In genomic region chr11:105270155-105270554, GRCm38 (mm10) we compare ENCODE assay signal across 8 mouse cellular contexts. TPM values are rescaled to one million over a fixed set of nuclear protein-coding genes. Genes with fewer than 3 reads are reported as not detected.
A peak's percentile ranks its signal among the peaks of the same experiment; 100 is the strongest.
DNase-seq lines count a peak whose midpoint lies in the region; ATAC-seq and TF ChIP-seq lines count a peak whose summit lies in the region.

No protein-coding gene starts in this region.

- no peaks in the 10 kb centered on the region for H3K27me3 ChIP-seq in forebrain, embryonic 11.5 days (ENCODE audit: control insufficient read depth, insufficient read depth, low read length)
- H3K27me3 ChIP-seq in forebrain, embryonic 10.5 days (ENCODE audit: poor library complexity, severe bottlenecking), result no peaks in the 10 kb centered on the region
- H3K27me3 ChIP-seq in heart, postnatal 0 days (ENCODE audit: control insufficient read depth, insufficient read depth, low read length), result no peaks in the 10 kb centered on the region
- no peaks in the 10 kb centered on the region for H3K27me3 ChIP-seq in limb, embryonic 12.5 days
- H3K27me3 ChIP-seq in stomach, postnatal 0 days (ENCODE audit: control insufficient read depth, insufficient read depth, low read length), result no peaks in the 10 kb centered on the region

- H3K4me2 ChIP-seq in forebrain, embryonic 11.5 days (ENCODE audit: low read depth, low read length, severe bottlenecking), result no peak overlapping the region
- no peak overlapping the region for H3K4me2 ChIP-seq in heart, postnatal 0 days (ENCODE audit: low read depth, low read length)
- no peak overlapping the region for H3K4me2 ChIP-seq in limb, embryonic 12.5 days
- H3K4me2 ChIP-seq in stomach, postnatal 0 days (replicated peaks; ENCODE audit: low read depth), result no peak overlapping the region

- TF ChIP-seq EP300 in heart, postnatal 0 days (IDR thresholded peaks at IDR 0.05; ENCODE audit: low read depth), result no peak
- no peak for TF ChIP-seq EP300 in stomach, postnatal 0 days (optimal IDR thresholded peaks at IDR 0.05)

- 16% methylated on average over 2 of the region's 2 CpGs for WGBS in forebrain, embryonic 11.5 days
- WGBS in forebrain, embryonic 10.5 days, result 25% methylated on average over 2 of the region's 2 CpGs
- WGBS in heart, postnatal 0 days, result 19% methylated on average over 2 of the region's 2 CpGs
- WGBS in limb, embryonic 12.5 days, result 16% methylated on average over 2 of the region's 2 CpGs
- 24% methylated on average over 2 of the region's 2 CpGs for WGBS in stomach, postnatal 0 days

- peak; percentile 73 for TF ChIP-seq CTCF in heart, postnatal 0 days (IDR thresholded peaks at IDR 0.05; ENCODE audit: low read depth)
- peak; percentile 80 for TF ChIP-seq CTCF in stomach, postnatal 0 days (IDR thresholded peaks at IDR 0.05; ENCODE audit: low read depth)

- H3K9ac ChIP-seq in forebrain, embryonic 11.5 days (ENCODE audit: low read length), result no peak overlapping the region
- no peak overlapping the region for H3K9ac ChIP-seq in heart, postnatal 0 days (replicated peaks; ENCODE audit: low read depth, low read length)
- H3K9ac ChIP-seq in limb, embryonic 12.5 days (replicated peaks), result no peak overlapping the region
- no peak overlapping the region for H3K9ac ChIP-seq in stomach, postnatal 0 days (ENCODE audit: low read length)

- H3K27ac ChIP-seq in forebrain, embryonic 11.5 days (ENCODE audit: low read depth, low read length), result no peak overlapping the region
- H3K27ac ChIP-seq in forebrain, embryonic 10.5 days, result no peak overlapping the region
- no peak overlapping the region for H3K27ac ChIP-seq in heart, postnatal 0 days (ENCODE audit: low read depth)
- H3K27ac ChIP-seq in limb, embryonic 12.5 days, result no peak overlapping the region
- no peak overlapping the region for H3K27ac ChIP-seq in stomach, postnatal 0 days (replicated peaks)

- no peak for ATAC-seq in forebrain, embryonic 11.5 days (replicated peaks; ENCODE audit: low FRiP score)
- peak; percentile 44; the same call in 1 of the 2 replicates for ATAC-seq in heart, postnatal 0 days (ENCODE audit: insufficient read depth, low read depth)
- 0 out of 2 replicates have a peak, but pooled peaks have one; percentile 15 for ATAC-seq in limb, embryonic 12.5 days (ENCODE audit: insufficient number of reproducible peaks, insufficient read depth, low FRiP score, low TSS enrichment, low read depth)
- no peak; the same call in 1 of the 2 replicates for ATAC-seq in stomach, postnatal 0 days (ENCODE audit: low FRiP score, low TSS enrichment)

- no peak overlapping the region for H3K4me3 ChIP-seq in forebrain, embryonic 11.5 days (ENCODE audit: low read depth, low read length)
- no peak overlapping the region for H3K4me3 ChIP-seq in forebrain, embryonic 10.5 days
- H3K4me3 ChIP-seq in heart, postnatal 0 days (ENCODE audit: low read depth, low read length), result no peak overlapping the region
- H3K4me3 ChIP-seq in limb, embryonic 12.5 days (replicated peaks), result no peak overlapping the region
- no peak overlapping the region for H3K4me3 ChIP-seq in stomach, postnatal 0 days (ENCODE audit: low read depth, low read length)

- no peaks in the 10 kb centered on the region for H3K4me1 ChIP-seq in forebrain, embryonic 11.5 days (replicated peaks; ENCODE audit: control insufficient read depth, insufficient read depth, low read length)
- H3K4me1 ChIP-seq in forebrain, embryonic 10.5 days, result no peaks in the 10 kb centered on the region
- H3K4me1 ChIP-seq in heart, postnatal 0 days (ENCODE audit: control insufficient read depth, insufficient read depth), result no peaks in the 10 kb centered on the region
- H3K4me1 ChIP-seq in limb, embryonic 12.5 days (replicated peaks), result no peaks in the 10 kb centered on the region
- H3K4me1 ChIP-seq in stomach, postnatal 0 days (replicated peaks; ENCODE audit: control insufficient read depth, insufficient read depth), result no peaks in the 10 kb centered on the region

- no peaks in the 10 kb centered on the region for H3K9me3 ChIP-seq in forebrain, embryonic 11.5 days (ENCODE audit: control insufficient read depth, low read length)
- no peaks in the 10 kb centered on the region for H3K9me3 ChIP-seq in forebrain, embryonic 10.5 days
- no peaks in the 10 kb centered on the region for H3K9me3 ChIP-seq in heart, postnatal 0 days (replicated peaks; ENCODE audit: control insufficient read depth, low read length)
- H3K9me3 ChIP-seq in limb, embryonic 12.5 days, result no peaks in the 10 kb centered on the region
- H3K9me3 ChIP-seq in stomach, postnatal 0 days (ENCODE audit: control insufficient read depth, low read length), result no peaks in the 10 kb centered on the region

- H3K36me3 ChIP-seq in forebrain, embryonic 11.5 days (ENCODE audit: control insufficient read depth, insufficient read depth, low read length), result no peaks in the 10 kb centered on the region
- peaks cover 84% of the 10 kb centered on the region for H3K36me3 ChIP-seq in forebrain, embryonic 10.5 days (replicated peaks)
- H3K36me3 ChIP-seq in heart, postnatal 0 days (replicated peaks; ENCODE audit: control insufficient read depth, insufficient read depth, low read length), result peaks cover 73% of the 10 kb centered on the region
- peaks cover 74% of the 10 kb centered on the region for H3K36me3 ChIP-seq in limb, embryonic 12.5 days
- H3K36me3 ChIP-seq in stomach, postnatal 0 days (ENCODE audit: control insufficient read depth, insufficient read depth, low read length), result peaks cover 16% of the 10 kb centered on the region; the same call in 1 of the 2 replicates

- peak; percentile 61 for DNase-seq in forebrain, embryonic 11.5 days (ENCODE audit: low spot score)
- DNase-seq in forebrain, embryonic 10.5 days (ENCODE audit: extremely low spot score, low spot score), result no peak
- peak; percentile 54 to 71 for DNase-seq in right cerebral cortex, adult 2 months (ENCODE audit: low spot score in 2 of 2)
- DNase-seq in right cerebral cortex, postnatal 25 days, result no peak
- DNase-seq in cerebellum, postnatal 14 days, result peak; percentile 80 to 82
- DNase-seq in heart, postnatal 0 days (ENCODE audit: low spot score), result peak; percentile 74
- peak; percentile 54 for DNase-seq in stomach, postnatal 0 days (ENCODE audit: low spot score)

RNA-seq across cellular contexts. Expression of gene Mrc2, which starts 22.3 kb away (rescaled TPM):
- 11.4 and 11.9 TPM in 2 replicates for polyA plus RNA-seq in forebrain, embryonic 11.5 days (2014; fragmentation: Nextera tagmentation; extraction: Ambion mirVana)
- 19.1 and 20.4 TPM in 2 replicates for polyA plus RNA-seq in forebrain, embryonic 10.5 days (2016; fragmentation: Nextera tagmentation; extraction: Ambion mirVana)
- 22.6 and 32.2 TPM in 2 replicates for total RNA-seq in heart, postnatal 0 days (2014; rRNA removed; ENCODE audit: low replicate concordance)
- polyA plus RNA-seq in heart, postnatal 0 days (2015; fragmentation: Nextera tagmentation; extraction: Ambion mirVana), result 3.0 and 3.1 TPM in 2 replicates
- 35.0 and 37.3 TPM in 2 replicates for polyA plus RNA-seq in limb, embryonic 12.5 days (2016; fragmentation: Nextera tagmentation; extraction: Ambion mirVana)
- 2.9 and 3.7 TPM in 2 replicates for polyA plus RNA-seq in stomach, postnatal 0 days (2015; fragmentation: Nextera tagmentation; extraction: Ambion mirVana)

Comparison
In these comparisons a context has a peak if more than half of its experiments do, and no peak if none do; other contexts are left out.
1. DNase-seq: peak in forebrain, embryonic 11.5 days (single experiment), right cerebral cortex, adult 2 months (2 of 2), cerebellum, postnatal 14 days (2 of 2), heart, postnatal 0 days (single experiment) and stomach, postnatal 0 days (single experiment); none in forebrain, embryonic 10.5 days (single experiment) and right cerebral cortex, postnatal 25 days (single experiment).
2. ATAC-seq: peak in heart, postnatal 0 days (single experiment) and limb, embryonic 12.5 days (single experiment); none in forebrain, embryonic 11.5 days (single experiment) and stomach, postnatal 0 days (single experiment).